Mouse (Mus musculus) embryo, embryonic 11.5 days (tissue): ENCODE data around the gene Slc2a6.

Source experiments
- DNase-seq: peaks from one replicate; pipeline ENCODE4 v3.0.0-alpha.2; 2012; ENCODE audit warnings: low read depth, low spot score

Gene Slc2a6

GRCm38 (mm10) chr2:27036003-27036402 is 8.2 kb upstream of the Slc2a6 start:
- no peak for DNase-seq

GRCm38 (mm10) chr2:27032361-27032760 is 4.6 kb upstream of the Slc2a6 start:
- DNase-seq = no peak

- DNase-seq = no peak
Observed at GRCm38 (mm10) chr2:27028437-27029015, 728 bp upstream of the Slc2a6 start.

GRCm38 (mm10) chr2:27026857-27027617 is 761 bp downstream of the Slc2a6 start:
- DNase-seq = no peak

- no peak for DNase-seq
Observed at GRCm38 (mm10) chr2:27026332-27026731, 1.5 kb downstream of the Slc2a6 start.

- no peak for DNase-seq
Observed at GRCm38 (mm10) chr2:27025545-27025944, 2.3 kb downstream of the Slc2a6 start.

- DNase-seq = no peak
Observed at GRCm38 (mm10) chr2:27024136-27024535, 3.7 kb downstream of the Slc2a6 start.

- no peak for DNase-seq
Observed at GRCm38 (mm10) chr2:27022612-27023011, 5.2 kb downstream of the Slc2a6 start.

- DNase-seq = no peak
Observed at GRCm38 (mm10) chr2:27021103-27021502, 6.7 kb downstream of the Slc2a6 start.

GRCm38 (mm10) chr2:27019530-27019929 is 8.3 kb downstream of the Slc2a6 start:
- DNase-seq = no peak

- DNase-seq = peak; percentile 44
Observed at GRCm38 (mm10) chr2:27017802-27018201, 10.0 kb downstream of the Slc2a6 start.

- peak; percentile 85 for DNase-seq
Observed at GRCm38 (mm10) chr2:27009714-27010244, 18.0 kb downstream of the Slc2a6 start, which contains the start of gene Cacfd1. Gene Cacfd1, plus strand, starts transcription at chr2:27009926.

GRCm38 (mm10) chr2:27007701-27008100 is 20.1 kb downstream of the Slc2a6 start:
- no peak for DNase-seq

GRCm38 (mm10) chr2:27006255-27006654 is 21.5 kb downstream of the Slc2a6 start:
- no peak for DNase-seq

- DNase-seq = no peak
Observed at GRCm38 (mm10) chr2:26997993-26998392, 29.8 kb downstream of the Slc2a6 start.

- no peak for DNase-seq
Observed at GRCm38 (mm10) chr2:26997498-26997897, 30.3 kb downstream of the Slc2a6 start.

GRCm38 (mm10) chr2:26993936-26994335 is 33.9 kb downstream of the Slc2a6 start:
- DNase-seq = no peak

- no peak for DNase-seq
Observed at GRCm38 (mm10) chr2:26984640-26985039, 43.2 kb downstream of the Slc2a6 start.

- no peak for DNase-seq
Observed at GRCm38 (mm10) chr2:26984179-26984578, 43.6 kb downstream of the Slc2a6 start.

- no peak for DNase-seq
Observed at GRCm38 (mm10) chr2:26980361-26980760, 47.4 kb downstream of the Slc2a6 start.

- DNase-seq = no peak
Observed at GRCm38 (mm10) chr2:26973960-26974359, 53.8 kb downstream of the Slc2a6 start.

- no peak for DNase-seq
Observed at GRCm38 (mm10) chr2:26973116-26973515, 54.7 kb downstream of the Slc2a6 start, which contains the start of gene Adamts13. Gene Adamts13, plus strand, starts transcription at chr2:26973416.
